In genomic region chr16:46120607-46121006, GRCm38 (mm10) we compare ENCODE assay signal across 18 mouse cellular contexts. TPM values are rescaled to one million over a fixed set of nuclear protein-coding genes. Genes with fewer than 3 reads are reported as not detected.
DNase-seq lines count a peak whose midpoint lies in the region; ATAC-seq and TF ChIP-seq lines count a peak whose summit lies in the region.
"Had no signal": no experiment of that assay in that cellular context is flagged by ENCODE, and none has a peak within 500 bp of the region (broad histone marks: within the 10 kb centered on the region; RNA-seq: fewer than 3 reads in every experiment).

No protein-coding gene starts in this region.

- no peak for DNase-seq in thymus, adult 2 months
- DNase-seq in thymus, postnatal 36 days = no peak
- DNase-seq in naive thymus-derived CD4-positive, alpha-beta T cell, adult 2 months (ENCODE audit: low read depth) = peak; percentile 51
- DNase-seq in adrenal gland, postnatal 4 days (ENCODE audit: low spot score in 2 of 2) = no peak
- DNase-seq: heart, adult 2 months had no signal

- no peaks in the 10 kb centered on the region for H3K36me3 ChIP-seq in intestine, postnatal 0 days (ENCODE audit: control insufficient read depth, insufficient read depth)
- H3K36me3 ChIP-seq in intestine, embryonic 15.5 days = no peaks in the 10 kb centered on the region
- peaks cover 6% of the 10 kb centered on the region for H3K36me3 ChIP-seq in thymus, adult 2 months (ENCODE audit: control insufficient read depth, insufficient read depth, low read length)
- H3K36me3 ChIP-seq: hindbrain, embryonic 10.5 days; liver, embryonic 12.5 days; neural tube, embryonic 15.5 days had no signal

- H3K27ac ChIP-seq in intestine, postnatal 0 days (ENCODE audit: low read depth, low read length) = no peak overlapping the region
- H3K27ac ChIP-seq in intestine, embryonic 15.5 days = no peak overlapping the region
- peak overlapping the region; percentile 12; the same call in 1 of the 2 replicates for H3K27ac ChIP-seq in thymus, adult 2 months (ENCODE audit: control insufficient read depth, insufficient read depth, low read length)
- H3K27ac ChIP-seq: heart, adult 2 months; hindbrain, embryonic 10.5 days; liver, embryonic 12.5 days; neural tube, embryonic 15.5 days had no signal

- no peaks in the 10 kb centered on the region for H3K27me3 ChIP-seq in intestine, postnatal 0 days (replicated peaks; ENCODE audit: control insufficient read depth, insufficient read depth, low read length)
- no peaks in the 10 kb centered on the region for H3K27me3 ChIP-seq in intestine, embryonic 15.5 days (replicated peaks)
- H3K27me3 ChIP-seq in thymus, adult 2 months (ENCODE audit: control insufficient read depth, insufficient read depth, low read length) = no peaks in the 10 kb centered on the region
- H3K27me3 ChIP-seq: liver, embryonic 12.5 days; neural tube, embryonic 15.5 days had no signal

- no peak overlapping the region for H3K9ac ChIP-seq in intestine, postnatal 0 days (ENCODE audit: low read depth, low read length)
- H3K9ac ChIP-seq in intestine, embryonic 15.5 days = no peak overlapping the region
- H3K9ac ChIP-seq: liver, embryonic 12.5 days; lung, embryonic 14.5 days; neural tube, embryonic 15.5 days had no signal

- WGBS in intestine, postnatal 0 days = 53% methylated on average over 3 of the region's 3 CpGs
- 64% methylated on average over 3 of the region's 3 CpGs for WGBS in intestine, embryonic 15.5 days
- 26% methylated on average over 3 of the region's 3 CpGs for WGBS in thymus, adult 2 months

- no peak for TF ChIP-seq POLR2A in thymus, adult 2 months (IDR thresholded peaks at IDR 0.05; ENCODE audit: control insufficient read depth, extremely low read depth, insufficient read depth, low read length, poor library complexity)

- H3K9me3 ChIP-seq in intestine, postnatal 0 days (ENCODE audit: control insufficient read depth) = no peaks in the 10 kb centered on the region
- no peaks in the 10 kb centered on the region for H3K9me3 ChIP-seq in intestine, embryonic 15.5 days
- H3K9me3 ChIP-seq: hindbrain, embryonic 10.5 days; liver, embryonic 12.5 days; neural tube, embryonic 15.5 days had no signal

- H3K4me1 ChIP-seq in intestine, postnatal 0 days (replicated peaks; ENCODE audit: control insufficient read depth, insufficient read depth, low read length) = no peaks in the 10 kb centered on the region; the same call in 1 of the 2 replicates
- no peaks in the 10 kb centered on the region for H3K4me1 ChIP-seq in intestine, embryonic 15.5 days (replicated peaks)
- peaks cover 8% of the 10 kb centered on the region for H3K4me1 ChIP-seq in thymus, adult 2 months (replicated peaks; ENCODE audit: control insufficient read depth, insufficient read depth, low read length)
- H3K4me1 ChIP-seq: liver, embryonic 12.5 days; neural tube, embryonic 15.5 days had no signal

- H3K4me2 ChIP-seq in intestine, postnatal 0 days (replicated peaks; ENCODE audit: low read depth) = no peak overlapping the region
- no peak overlapping the region for H3K4me2 ChIP-seq in intestine, embryonic 15.5 days (replicated peaks)
- H3K4me2 ChIP-seq: lung, embryonic 14.5 days; neural tube, embryonic 15.5 days had no signal

- H3K4me3 ChIP-seq in intestine, postnatal 0 days (ENCODE audit: low read depth, low read length) = no peak overlapping the region
- no peak overlapping the region for H3K4me3 ChIP-seq in intestine, embryonic 15.5 days (replicated peaks)
- no peak overlapping the region for H3K4me3 ChIP-seq in thymus, adult 2 months (ENCODE audit: control insufficient read depth, insufficient read depth, low read length)
- H3K4me3 ChIP-seq: erythroblast, embryonic 14.5 days; heart, adult 2 months; hindbrain, embryonic 10.5 days; liver, embryonic 12.5 days; neural tube, embryonic 15.5 days had no signal

- peak; percentile 26; the same call in 1 of the 2 replicates for TF ChIP-seq CTCF in intestine, postnatal 0 days (IDR thresholded peaks at IDR 0.05; ENCODE audit: low read depth)
- TF ChIP-seq CTCF in thymus, adult 2 months (IDR thresholded peaks at IDR 0.05; ENCODE audit: borderline replicate concordance, control insufficient read depth, extremely low read depth, insufficient read depth, low read length, poor library complexity) = no peak

- no peak for ATAC-seq in intestine, postnatal 0 days
- ATAC-seq in intestine, embryonic 15.5 days = no peak
- ATAC-seq in common myeloid progenitor, adult 5-6 weeks (replicated peaks; ENCODE audit: low read depth, poor library complexity, severe bottlenecking) = peak; percentile 55
- ATAC-seq: liver, embryonic 12.5 days had no signal

RNA-seq across cellular contexts. Expression of gene Cd96, which starts 0.6 kb away (rescaled TPM):
- polyA plus RNA-seq in intestine, postnatal 0 days (2015; fragmentation: Nextera tagmentation; extraction: Ambion mirVana) = 0.16 and 0.17 TPM in 2 replicates
- 0.32 and 0.43 TPM in 2 replicates for polyA plus RNA-seq in intestine, embryonic 15.5 days (2015; fragmentation: Nextera tagmentation; extraction: Ambion mirVana)
- polyA plus RNA-seq in thymus, adult 2 months (2012; rRNA removed) = 39.6 and 47.6 TPM in 2 replicates
- 6.5 and 12.0 TPM in 2 replicates for total RNA-seq in common myeloid progenitor, adult 5-6 weeks (2017)
- under 1 TPM in 1 of 2 experiments, not detected in 1; 0.23 TPM for total RNA-seq in adrenal gland, postnatal 4 days (2021)
- total RNA-seq: heart, adult 2 months; layer of hippocampus, adult 18-20 months; left cerebral cortex, adult 8-10 months had no signal
- polyA plus RNA-seq: embryonic facial prominence, embryonic 11.5 days; erythroblast, embryonic 14.5 days; hindbrain, embryonic 10.5 days; kidney, embryonic 16.5 days; limb, embryonic 11.5 days; lung, embryonic 14.5 days had no signal

RNA-seq across cellular contexts. Expression of gene Gm4737, which starts 34.3 kb away (rescaled TPM):
- 2.0 and 3.1 TPM in 2 replicates for polyA plus RNA-seq in intestine, postnatal 0 days (2015; fragmentation: Nextera tagmentation; extraction: Ambion mirVana)
- 4.7 and 5.8 TPM in 2 replicates for polyA plus RNA-seq in intestine, embryonic 15.5 days (2015; fragmentation: Nextera tagmentation; extraction: Ambion mirVana)
- polyA plus RNA-seq in thymus, adult 2 months (2012; rRNA removed) = 24.6 and 34.6 TPM in 2 replicates
- total RNA-seq in common myeloid progenitor, adult 5-6 weeks (2017) = 16.9 and 25.5 TPM in 2 replicates
- total RNA-seq in adrenal gland, postnatal 4 days (2021) = 10 to 100 TPM; 48.3 to 48.5 TPM

Comparison
In these comparisons a context has a peak if more than half of its experiments do, and no peak if none do; other contexts are left out.
1. RNA of gene Cd96, which starts 0.6 kb away (polyA plus RNA-seq): 39.6 to 47.6 TPM in thymus, adult 2 months; 0.32 to 0.43 TPM in intestine, embryonic 15.5 days and 0.16 to 0.17 TPM in intestine, postnatal 0 days; every median in the first group is over 10 times any median in the second.